Comparison of ENCODE assay signal across 9 mouse cellular contexts in the genomic region with DNA sequence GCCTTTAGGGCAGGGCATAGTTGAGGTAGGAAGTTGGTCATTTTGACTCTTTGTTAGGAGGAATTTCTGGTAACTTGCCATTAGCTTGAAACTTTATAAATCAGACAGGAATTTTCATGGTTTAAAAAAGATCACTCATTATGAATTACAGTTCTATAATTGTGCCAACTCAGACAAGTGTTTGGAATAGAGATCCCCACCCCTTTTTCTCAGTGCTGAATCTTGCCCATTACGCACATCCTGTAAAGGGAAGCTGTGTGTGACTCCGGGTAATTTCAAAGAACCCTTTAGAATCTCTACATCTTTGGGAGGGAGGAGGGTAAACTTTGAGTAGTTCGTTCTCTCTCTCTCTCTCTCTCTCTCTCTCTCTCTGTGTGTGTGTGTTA. TPM values are rescaled to one million over a fixed set of nuclear protein-coding genes. Genes with fewer than 3 reads are reported as not detected.
A peak's percentile ranks its signal among the peaks of the same experiment; 100 is the strongest.
DNase-seq lines count a peak whose midpoint lies in the region; ATAC-seq and TF ChIP-seq lines count a peak whose summit lies in the region.
"Had no signal": no experiment of that assay in that cellular context is flagged by ENCODE, and none has a peak within 500 bp of the region (broad histone marks: within the 10 kb centered on the region; RNA-seq: fewer than 3 reads in every experiment).

No protein-coding gene starts in this region.

- TF ChIP-seq EP300 in liver, postnatal 0 days (IDR thresholded peaks at IDR 0.05; ENCODE audit: low read depth), result no peak

- no peak overlapping the region for H3K4me2 ChIP-seq in liver, postnatal 0 days (ENCODE audit: low read depth, low read length)
- H3K4me2 ChIP-seq in intestine, embryonic 14.5 days (ENCODE audit: low read length), result no peak overlapping the region
- H3K4me2 ChIP-seq: neural tube, embryonic 12.5 days had no signal

- no peak overlapping the region for H3K4me3 ChIP-seq in liver, postnatal 0 days (ENCODE audit: low read depth, low read length)
- H3K4me3 ChIP-seq in brown adipose tissue, adult 24 weeks (ENCODE audit: insufficient read depth, low read depth, low read length), result no peak overlapping the region; the same call in 1 of the 2 replicates
- H3K4me3 ChIP-seq in intestine, embryonic 14.5 days (ENCODE audit: low read depth, low read length), result no peak overlapping the region
- no peak overlapping the region for H3K4me3 ChIP-seq in olfactory bulb, adult 2 months (ENCODE audit: insufficient read depth, low read depth, low read length)
- H3K4me3 ChIP-seq: neural tube, embryonic 12.5 days had no signal

- peak; percentile 23; the same call in 1 of the 2 replicates for ATAC-seq in liver, postnatal 0 days
- ATAC-seq in intestine, embryonic 14.5 days (replicated peaks; ENCODE audit: low FRiP score, low TSS enrichment, low read depth), result no peak

- DNase-seq in liver, postnatal 0 days, result no peak
- DNase-seq in liver, result no peak
- DNase-seq in intestine, embryonic 14.5 days (ENCODE audit: low spot score), result no peak
- no peak for DNase-seq in left cerebral cortex, postnatal 4 days
- DNase-seq in spleen, adult 18-20 months, result no peak
- no peak for DNase-seq in frontal cortex, postnatal 10 days (ENCODE audit: low spot score in 2 of 2)

- H3K36me3 ChIP-seq in liver, postnatal 0 days (replicated peaks; ENCODE audit: insufficient read depth, low read length), result no peaks in the 10 kb centered on the region
- no peaks in the 10 kb centered on the region for H3K36me3 ChIP-seq in intestine, embryonic 14.5 days (ENCODE audit: control insufficient read depth, insufficient read depth, low read length)
- H3K36me3 ChIP-seq: neural tube, embryonic 12.5 days had no signal

- no peaks in the 10 kb centered on the region for H3K9me3 ChIP-seq in liver, postnatal 0 days (ENCODE audit: low read length)
- H3K9me3 ChIP-seq in intestine, embryonic 14.5 days (ENCODE audit: control insufficient read depth, low read length), result no peaks in the 10 kb centered on the region
- H3K9me3 ChIP-seq: neural tube, embryonic 12.5 days had no signal

- intact Hi-C loops in left cerebral cortex, postnatal 4 days (cut with DNase I), result no loop called here

- no peaks in the 10 kb centered on the region for H3K27me3 ChIP-seq in liver, postnatal 0 days (ENCODE audit: insufficient read depth, low read length)
- H3K27me3 ChIP-seq in intestine, embryonic 14.5 days (replicated peaks; ENCODE audit: control insufficient read depth, insufficient read depth, low read length), result no peaks in the 10 kb centered on the region
- H3K27me3 ChIP-seq: neural tube, embryonic 12.5 days had no signal

- no peak for TF ChIP-seq CTCF in liver, postnatal 0 days (IDR thresholded peaks at IDR 0.05; ENCODE audit: low read depth)
- no peak for TF ChIP-seq CTCF in olfactory bulb, adult 2 months (IDR thresholded peaks at IDR 0.05; ENCODE audit: insufficient read depth, low read depth, low read length)

- no peak for TF ChIP-seq POLR2A in olfactory bulb, adult 2 months (IDR thresholded peaks at IDR 0.05; ENCODE audit: insufficient read depth, low read depth, low read length)

- WGBS in liver, postnatal 0 days (ENCODE audit: insufficient replicate concordance), result 25% methylated on average over 3 of the region's 3 CpGs
- 16% methylated on average over 3 of the region's 3 CpGs for WGBS in intestine, embryonic 14.5 days
- WGBS in olfactory bulb, adult 2 months, result 22% methylated on average over 3 of the region's 3 CpGs

- no peak overlapping the region for H3K27ac ChIP-seq in liver, postnatal 0 days (ENCODE audit: low read depth)
- peak overlapping the region; percentile 96 for H3K27ac ChIP-seq in brown adipose tissue, adult 24 weeks (replicated peaks; ENCODE audit: low read depth, low read length)
- H3K27ac ChIP-seq in intestine, embryonic 14.5 days (ENCODE audit: low read depth), result peak overlapping the region; percentile 4; the same call in 1 of the 2 replicates
- H3K27ac ChIP-seq in olfactory bulb, adult 2 months (ENCODE audit: insufficient read depth, low read depth, low read length), result peak overlapping the region; percentile 54; the same call in 1 of the 2 replicates
- H3K27ac ChIP-seq: neural tube, embryonic 12.5 days had no signal

- H3K4me1 ChIP-seq in liver, postnatal 0 days (ENCODE audit: insufficient read depth), result no peaks in the 10 kb centered on the region
- peaks cover 35% of the 10 kb centered on the region for H3K4me1 ChIP-seq in brown adipose tissue, adult 24 weeks (ENCODE audit: control insufficient read depth, insufficient read depth, insufficient read length, low read length)
- H3K4me1 ChIP-seq in intestine, embryonic 14.5 days (replicated peaks; ENCODE audit: control insufficient read depth, insufficient read depth, low read length), result peaks cover 9% of the 10 kb centered on the region; the same call in 1 of the 2 replicates
- peaks cover 6% of the 10 kb centered on the region for H3K4me1 ChIP-seq in olfactory bulb, adult 2 months (ENCODE audit: control insufficient read depth, insufficient read depth, low read length)

- no peak overlapping the region for H3K9ac ChIP-seq in liver, postnatal 0 days (replicated peaks)
- no peak overlapping the region for H3K9ac ChIP-seq in intestine, embryonic 14.5 days (ENCODE audit: low read length)
- H3K9ac ChIP-seq: neural tube, embryonic 12.5 days had no signal

RNA-seq across cellular contexts. Expression of a gene that starts 15.9 kb away (rescaled TPM):
- 5.2 and 7.2 TPM in 2 replicates for polyA plus RNA-seq in liver, postnatal 0 days (2015; fragmentation: Nextera tagmentation; extraction: Ambion mirVana)
- polyA plus RNA-seq in brown adipose tissue, adult 24 weeks (2012; ENCODE audit: insufficient read depth, insufficient read length, missing spikeins), result 4.9 and 5.1 TPM in 2 replicates
- polyA plus RNA-seq in intestine, embryonic 14.5 days (2014; fragmentation: Nextera tagmentation; extraction: Ambion mirVana), result 32.5 and 36.0 TPM in 2 replicates
- not detected in 2 replicates for polyA plus RNA-seq in olfactory bulb, adult 2 months (2012; ENCODE audit: insufficient read depth, insufficient read length, low replicate concordance, missing spikeins)
- total RNA-seq in left cerebral cortex, postnatal 4 days (2021), result 10 to 100 TPM; 10.4 to 12.2 TPM
